Mouse (Mus musculus): Measurements from ENCODE around the gene Ston2.
A peak's percentile ranks its signal among the peaks of the same experiment; 100 is the strongest.
"Not testable (repeated sequence)": the region's sequence is repeated elsewhere in the genome, so short reads cannot be mapped to it uniquely, and the experiment has no call there.

The Ston2 gene

DNA sequence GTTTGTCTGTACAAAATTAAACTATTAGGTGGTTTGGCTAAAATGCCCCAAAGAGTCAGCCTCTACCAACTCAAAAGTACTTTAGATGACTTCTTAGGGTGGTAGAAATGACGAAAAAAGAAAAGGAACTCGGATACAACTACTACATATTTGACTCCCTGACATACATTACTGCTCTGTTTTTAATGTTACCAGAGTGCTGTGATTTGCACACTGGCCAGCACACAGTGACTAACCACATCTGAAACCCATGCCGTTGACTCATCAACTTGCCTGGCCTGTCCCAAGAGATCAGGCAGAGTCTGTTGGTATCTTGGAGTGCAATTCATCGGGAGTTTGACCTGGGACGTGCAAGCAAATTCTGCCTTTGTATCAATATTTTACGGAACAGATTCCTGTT is 197.5 kb downstream of the Ston2 start:
- peak; percentile 40 for DNase-seq (ENCODE audit: low read depth, low spot score)

GRCm38 (mm10) chr12:91589847-91590690 is 198.1 kb downstream of the Ston2 start, which contains the start of gene Gtf2a1:
Gene Gtf2a1 (minus strand): TSS chr12:91590487.
- DNase-seq (ENCODE audit: low read depth, low spot score) = peak; percentile 97

GRCm38 (mm10) chr12:91589542-91589846 is 198.7 kb downstream of the Ston2 start:
- DNase-seq (ENCODE audit: low read depth, low spot score) = no peak

DNA sequence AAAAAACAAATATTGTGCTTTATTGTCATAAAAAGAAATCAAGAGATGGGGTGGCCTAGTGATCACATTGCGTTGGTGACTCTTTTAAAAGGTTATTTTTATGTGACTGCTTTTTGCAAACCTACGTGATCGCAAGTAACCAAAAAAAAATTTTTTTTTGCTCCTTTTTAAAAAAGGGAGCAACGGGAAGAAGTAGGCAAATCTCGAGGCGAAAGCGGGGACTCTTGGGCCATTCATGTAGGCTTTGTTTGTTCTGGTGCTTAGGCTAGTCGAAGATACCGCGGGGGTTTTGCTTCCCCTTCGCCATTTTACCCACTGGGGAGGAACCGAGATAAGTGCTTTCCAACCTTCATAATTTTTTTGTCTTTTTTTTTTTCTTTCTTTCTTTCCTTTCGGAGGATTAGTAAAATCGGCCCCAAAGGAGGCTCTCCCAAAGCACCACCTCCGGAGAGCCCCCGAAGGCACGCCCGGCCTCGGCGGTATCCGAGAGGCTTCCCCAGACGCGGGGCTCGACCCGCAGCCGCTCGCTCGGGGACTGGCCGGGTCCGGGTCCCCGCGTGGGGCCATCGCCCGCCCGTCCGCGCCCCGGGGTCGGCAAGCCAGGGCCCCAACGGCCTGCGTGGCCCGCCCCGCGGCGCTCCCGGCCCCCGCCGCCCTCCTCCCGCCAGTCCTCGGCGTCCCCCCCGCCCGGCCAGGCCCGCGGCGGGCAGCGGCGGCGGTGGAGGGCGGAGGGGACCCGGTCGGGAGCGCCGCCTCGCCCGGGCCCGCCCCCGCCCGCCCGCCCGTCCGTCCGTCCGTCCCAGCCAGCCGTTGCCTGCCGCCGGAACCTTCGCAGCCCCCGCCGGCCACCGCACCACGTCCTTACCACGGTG is 199.3 kb downstream of the Ston2 start:
- peak; percentile 74 for DNase-seq (ENCODE audit: low read depth, low spot score)

- DNase-seq (ENCODE audit: low read depth, low spot score) = peak; percentile 98
Measured at GRCm38 (mm10) chr12:91588176-91588669, 200.0 kb downstream of the Ston2 start.

GRCm38 (mm10) chr12:91587491-91588033 is 200.6 kb downstream of the Ston2 start:
- DNase-seq (ENCODE audit: low read depth, low spot score) = no peak

- no peak for DNase-seq (ENCODE audit: low read depth, low spot score)
Measured at GRCm38 (mm10) chr12:91587077-91587476, 201.1 kb downstream of the Ston2 start.

- not testable (repeated sequence) for DNase-seq (ENCODE audit: low read depth, low spot score)
Measured at GRCm38 (mm10) chr12:91585815-91586214, 202.4 kb downstream of the Ston2 start.

DNA sequence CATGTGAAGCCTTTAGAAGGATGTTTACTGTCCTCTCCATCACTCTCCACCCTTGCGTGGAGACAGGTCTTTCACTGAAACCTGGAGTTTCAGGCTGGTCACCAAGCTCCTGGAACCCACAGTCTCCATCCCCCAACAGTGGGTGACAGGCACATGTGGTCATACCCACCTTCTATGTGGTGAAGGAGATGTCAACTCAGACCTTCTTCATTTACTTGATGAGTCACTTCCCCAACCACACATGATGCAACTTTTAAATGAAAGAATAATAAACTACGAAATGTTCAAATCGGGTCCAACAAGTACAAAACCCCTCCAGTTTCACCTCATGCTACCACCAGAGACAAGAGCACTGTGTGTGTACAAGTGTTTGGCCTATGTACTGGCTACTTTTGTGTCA is 203.0 kb downstream of the Ston2 start:
- DNase-seq (ENCODE audit: low read depth, low spot score) = no peak

GRCm38 (mm10) chr12:91583409-91583808 is 204.8 kb downstream of the Ston2 start:
- no peak for DNase-seq (ENCODE audit: low read depth, low spot score)

Measured in brain, adult 2 months (tissue).